Mouse (Mus musculus) MEL-GATA-1-ER (cell line): ENCODE measurements around the gene H2al1i.
"Not testable (repeated sequence)": the region's sequence is repeated elsewhere in the genome, so short reads cannot be mapped to it uniquely, and the experiment has no call there.

Experiments
- DNase-seq: peaks from one replicate; pipeline ENCODE4 v3.0.0-alpha.2; 2012; ENCODE audit warnings: low read depth; ENCODE audit errors: extremely low read depth

The H2al1i gene

DNA sequence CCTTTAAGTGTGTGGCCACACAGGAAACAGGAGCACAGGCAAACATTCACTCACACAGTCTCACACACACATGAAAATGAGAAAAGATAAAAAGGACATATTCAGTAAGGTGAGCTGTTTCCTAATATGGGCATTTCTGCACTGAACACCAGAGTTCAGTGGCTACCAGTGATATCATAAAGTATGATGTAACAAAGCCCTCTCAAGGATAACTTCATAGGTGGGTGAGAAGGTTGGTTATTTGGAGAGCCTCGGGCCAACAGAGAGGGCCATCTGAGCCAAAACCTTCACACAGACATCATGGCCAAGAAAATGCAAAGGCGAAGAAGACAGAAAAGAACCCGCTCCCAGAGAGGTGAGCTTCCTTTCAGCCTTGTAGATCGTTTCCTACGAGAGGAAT lies at the start of gene H2al1i:
Gene H2al1i, plus strand, starts transcription at position 301 of the 400 bp plus-strand sequence.
- not testable (repeated sequence) for DNase-seq

DNA sequence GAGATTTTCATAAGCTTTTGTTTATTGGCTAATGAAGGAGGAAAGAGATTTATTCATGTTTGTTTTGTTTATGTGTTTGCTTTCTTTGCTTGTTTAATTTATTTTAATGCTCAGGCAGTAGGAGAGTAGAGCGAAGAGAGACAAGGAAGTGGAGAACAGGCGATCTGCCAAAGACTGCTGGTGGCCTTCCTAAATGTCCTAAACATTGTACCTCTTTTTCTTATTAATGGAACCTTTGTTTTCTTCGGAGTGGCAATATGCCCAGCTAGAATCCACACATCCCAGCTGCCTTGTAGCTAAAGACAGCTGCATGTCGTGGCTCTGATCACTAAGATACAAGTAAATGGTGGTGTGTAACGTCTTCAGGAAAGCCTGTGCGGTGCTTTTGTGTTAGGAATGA lies 47.4 kb upstream of the H2al1i start:
- DNase-seq = no peak

DNA sequence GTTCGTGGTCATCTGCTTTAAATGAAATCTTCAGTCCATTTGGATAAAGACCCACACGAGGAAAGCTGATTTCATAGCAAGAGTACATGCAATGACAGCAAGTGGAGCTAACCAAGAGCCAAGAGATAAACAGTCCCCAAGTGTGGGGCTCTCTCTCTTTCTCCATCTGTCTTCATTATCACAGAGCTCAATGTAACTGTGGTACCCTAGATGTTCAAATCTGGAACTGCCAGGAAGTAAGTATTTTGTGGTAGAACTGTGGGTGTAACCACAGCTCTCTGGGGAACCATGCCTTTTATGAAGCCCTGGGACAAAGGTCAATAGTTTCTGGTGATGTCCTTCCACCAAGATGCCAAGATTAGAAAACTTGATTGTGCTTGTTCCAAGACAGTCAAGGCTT lies 43.7 kb upstream of the H2al1i start:
- no peak for DNase-seq

DNA sequence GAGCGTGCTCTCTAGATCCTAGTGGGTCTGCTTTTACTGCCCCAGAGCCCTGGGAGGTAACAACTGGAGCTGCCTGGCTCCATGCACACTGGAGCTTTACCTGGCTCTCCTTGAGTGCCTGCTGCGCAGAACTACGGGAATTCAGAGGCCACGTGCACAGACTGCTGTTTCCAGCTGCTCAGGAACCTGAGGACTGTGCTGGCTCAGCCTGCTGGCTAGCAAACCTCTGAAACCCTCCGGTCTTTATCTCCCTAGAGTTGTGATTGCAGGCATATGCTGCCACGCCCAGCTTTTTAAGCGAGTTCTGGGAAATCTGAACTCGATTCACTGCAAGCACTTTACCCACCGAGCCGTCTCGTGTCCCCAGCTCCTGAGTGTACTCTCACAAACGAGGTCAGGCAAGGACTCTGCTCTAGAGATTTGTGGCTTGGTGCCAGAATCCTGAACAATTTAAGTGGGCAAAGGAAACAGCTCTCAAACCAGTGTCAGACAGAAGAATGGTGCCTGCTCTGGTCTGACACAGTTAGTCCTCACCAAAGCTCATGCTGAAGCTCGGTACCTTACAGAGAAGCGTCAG lies 36.1 kb upstream of the H2al1i start:
- no peak for DNase-seq

DNA sequence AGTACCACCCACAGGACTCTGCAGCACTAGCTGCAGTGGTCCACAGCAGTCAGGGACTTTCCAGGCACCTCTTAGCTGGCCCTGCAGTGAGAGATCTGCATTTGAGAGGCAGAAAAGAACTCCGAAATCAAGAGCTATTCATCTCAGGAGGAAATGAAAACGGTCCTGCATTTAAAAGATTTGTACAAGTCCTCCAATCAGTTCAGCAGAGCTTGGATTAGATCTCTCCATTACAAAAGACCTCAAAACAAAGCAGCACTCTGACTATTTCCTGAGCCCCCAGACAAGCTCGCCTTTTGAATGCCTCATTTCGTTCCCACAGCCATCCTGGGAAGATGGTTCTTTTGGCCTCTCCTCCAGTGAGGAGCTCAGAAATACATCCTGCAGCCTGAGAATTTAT lies 35.2 kb upstream of the H2al1i start:
- no peak for DNase-seq

DNA sequence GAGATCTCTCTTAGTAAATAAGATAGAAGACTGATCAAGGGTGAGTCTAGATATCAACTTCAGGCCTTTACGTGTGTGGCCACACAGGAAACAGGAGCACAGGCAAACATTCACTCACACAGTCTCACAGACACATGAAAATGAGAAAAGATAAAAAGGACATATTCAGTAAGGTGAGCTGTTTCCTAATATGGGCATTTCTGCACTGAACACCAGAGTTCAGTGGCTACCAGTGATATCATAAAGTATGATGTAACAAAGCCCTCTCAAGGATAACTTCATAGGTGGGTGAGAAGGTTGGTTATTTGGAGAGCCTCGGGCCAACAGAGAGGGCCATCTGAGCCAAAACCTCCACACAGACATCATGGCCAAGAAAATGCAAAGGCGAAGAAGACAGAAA lies 25.5 kb upstream of the H2al1i start, which contains the start of gene H2al1a:
Gene H2al1a, plus strand, starts transcription at position 301 of the 400 bp plus-strand sequence.
- not testable (repeated sequence) for DNase-seq

DNA sequence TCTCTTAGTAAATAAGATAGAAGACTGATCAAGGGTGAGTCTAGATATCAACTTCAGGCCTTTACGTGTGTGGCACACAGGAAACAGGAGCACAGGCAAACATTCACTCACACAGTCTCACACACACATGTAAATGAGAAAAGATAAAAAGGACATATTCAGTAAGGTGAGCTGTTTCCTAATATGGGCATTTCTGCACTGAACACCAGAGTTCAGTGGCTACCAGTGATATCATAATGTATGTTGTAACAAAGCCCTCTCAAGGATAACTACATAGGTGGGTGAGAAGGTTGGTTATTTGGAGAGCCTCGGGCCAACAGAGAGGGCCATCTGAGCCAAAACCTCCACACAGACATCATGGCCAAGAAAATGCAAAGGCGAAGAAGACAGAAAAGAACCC lies 22.3 kb upstream of the H2al1i start, which contains the start of gene H2al1b:
Gene H2al1b, plus strand, starts transcription at position 301 of the 400 bp plus-strand sequence.
- DNase-seq = not testable (repeated sequence)

DNA sequence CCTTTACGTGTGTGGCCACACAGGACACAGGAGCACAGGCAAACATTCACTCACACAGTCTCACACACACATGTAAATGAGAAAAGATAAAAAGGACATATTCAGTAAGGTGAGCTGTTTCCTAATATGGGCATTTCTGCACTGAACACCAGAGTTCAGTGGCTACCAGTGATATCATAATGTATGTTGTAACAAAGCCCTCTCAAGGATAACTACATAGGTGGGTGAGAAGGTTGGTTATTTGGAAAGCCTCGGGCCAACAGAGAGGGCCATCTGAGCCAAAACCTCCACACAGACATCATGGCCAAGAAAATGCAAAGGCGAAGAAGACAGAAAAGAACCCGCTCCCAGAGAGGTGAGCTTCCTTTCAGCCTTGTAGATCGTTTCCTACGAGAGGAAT lies 19.1 kb upstream of the H2al1i start, which contains the start of gene H2al1c:
Gene H2al1c, plus strand, starts transcription at position 301 of the 400 bp plus-strand sequence.
- DNase-seq = not testable (repeated sequence)

DNA sequence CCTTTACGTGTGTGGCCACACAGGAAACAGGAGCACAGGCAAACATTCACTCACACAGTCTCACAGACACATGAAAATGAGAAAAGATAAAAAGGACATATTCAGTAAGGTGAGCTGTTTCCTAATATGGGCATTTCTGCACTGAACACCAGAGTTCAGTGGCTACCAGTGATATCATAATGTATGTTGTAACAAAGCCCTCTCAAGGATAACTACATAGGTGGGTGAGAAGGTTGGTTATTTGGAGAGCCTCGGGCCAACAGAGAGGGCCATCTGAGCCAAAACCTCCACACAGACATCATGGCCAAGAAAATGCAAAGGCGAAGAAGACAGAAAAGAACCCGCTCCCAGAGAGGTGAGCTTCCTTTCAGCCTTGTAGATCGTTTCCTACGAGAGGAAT lies 15.9 kb upstream of the H2al1i start, which contains the start of gene H2al1d:
Gene H2al1d, plus strand, starts transcription at position 301 of the 400 bp plus-strand sequence.
- not testable (repeated sequence) for DNase-seq

DNA sequence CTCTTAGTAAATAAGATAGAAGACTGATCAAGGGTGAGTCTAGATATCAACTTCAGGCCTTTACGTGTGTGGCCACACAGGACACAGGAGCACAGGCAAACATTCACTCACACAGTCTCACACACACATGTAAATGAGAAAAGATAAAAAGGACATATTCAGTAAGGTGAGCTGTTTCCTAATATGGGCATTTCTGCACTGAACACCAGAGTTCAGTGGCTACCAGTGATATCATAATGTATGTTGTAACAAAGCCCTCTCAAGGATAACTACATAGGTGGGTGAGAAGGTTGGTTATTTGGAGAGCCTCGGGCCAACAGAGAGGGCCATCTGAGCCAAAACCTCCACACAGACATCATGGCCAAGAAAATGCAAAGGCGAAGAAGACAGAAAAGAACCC lies 12.8 kb upstream of the H2al1i start, which contains the start of gene H2al1e:
Gene H2al1e, plus strand, starts transcription at position 301 of the 400 bp plus-strand sequence.
- not testable (repeated sequence) for DNase-seq

DNA sequence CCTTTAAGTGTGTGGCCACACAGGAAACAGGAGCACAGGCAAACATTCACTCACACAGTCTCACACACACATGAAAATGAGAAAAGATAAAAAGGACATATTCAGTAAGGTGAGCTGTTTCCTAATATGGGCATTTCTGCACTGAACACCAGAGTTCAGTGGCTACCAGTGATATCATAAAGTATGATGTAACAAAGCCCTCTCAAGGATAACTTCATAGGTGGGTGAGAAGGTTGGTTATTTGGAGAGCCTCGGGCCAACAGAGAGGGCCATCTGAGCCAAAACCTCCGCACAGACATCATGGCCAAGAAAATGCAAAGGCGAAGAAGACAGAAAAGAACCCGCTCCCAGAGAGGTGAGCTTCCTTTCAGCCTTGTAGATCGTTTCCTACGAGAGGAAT lies 9.6 kb upstream of the H2al1i start, which contains the start of gene H2al1f:
Gene H2al1f, plus strand, starts transcription at position 301 of the 400 bp plus-strand sequence.
- not testable (repeated sequence) for DNase-seq

DNA sequence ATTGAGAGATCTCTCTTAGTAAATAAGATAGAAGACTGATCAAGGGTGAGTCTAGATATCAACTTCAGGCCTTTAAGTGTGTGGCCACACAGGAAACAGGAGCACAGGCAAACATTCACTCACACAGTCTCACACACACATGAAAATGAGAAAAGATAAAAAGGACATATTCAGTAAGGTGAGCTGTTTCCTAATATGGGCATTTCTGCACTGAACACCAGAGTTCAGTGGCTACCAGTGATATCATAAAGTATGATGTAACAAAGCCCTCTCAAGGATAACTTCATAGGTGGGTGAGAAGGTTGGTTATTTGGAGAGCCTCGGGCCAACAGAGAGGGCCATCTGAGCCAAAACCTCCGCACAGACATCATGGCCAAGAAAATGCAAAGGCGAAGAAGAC lies 6.5 kb upstream of the H2al1i start, which contains the start of gene H2al1g:
Gene H2al1g, plus strand, starts transcription at position 301 of the 400 bp plus-strand sequence.
- not testable (repeated sequence) for DNase-seq

DNA sequence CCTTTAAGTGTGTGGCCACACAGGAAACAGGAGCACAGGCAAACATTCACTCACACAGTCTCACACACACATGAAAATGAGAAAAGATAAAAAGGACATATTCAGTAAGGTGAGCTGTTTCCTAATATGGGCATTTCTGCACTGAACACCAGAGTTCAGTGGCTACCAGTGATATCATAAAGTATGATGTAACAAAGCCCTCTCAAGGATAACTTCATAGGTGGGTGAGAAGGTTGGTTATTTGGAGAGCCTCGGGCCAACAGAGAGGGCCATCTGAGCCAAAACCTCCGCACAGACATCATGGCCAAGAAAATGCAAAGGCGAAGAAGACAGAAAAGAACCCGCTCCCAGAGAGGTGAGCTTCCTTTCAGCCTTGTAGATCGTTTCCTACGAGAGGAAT lies 3.3 kb upstream of the H2al1i start, which contains the start of gene H2al1h:
Gene H2al1h, plus strand, starts transcription at position 301 of the 400 bp plus-strand sequence.
- not testable (repeated sequence) for DNase-seq

DNA sequence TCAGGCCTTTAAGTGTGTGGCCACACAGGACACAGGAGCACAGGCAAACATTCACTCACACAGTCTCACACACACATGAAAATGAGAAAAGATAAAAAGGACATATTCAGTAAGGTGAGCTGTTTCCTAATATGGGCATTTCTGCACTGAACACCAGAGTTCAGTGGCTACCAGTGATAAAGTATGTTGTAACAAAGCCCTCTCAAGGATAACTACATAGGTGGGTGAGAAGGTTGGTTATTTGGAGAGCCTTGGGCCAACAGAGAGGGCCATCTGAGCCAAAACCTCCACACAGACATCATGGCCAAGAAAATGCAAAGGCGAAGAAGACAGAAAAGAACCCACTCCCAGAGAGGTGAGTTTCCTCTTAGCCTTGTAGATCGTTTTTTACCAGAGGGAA lies 3.1 kb downstream of the H2al1i start, which contains the start of gene H2al1j:
Gene H2al1j, plus strand, starts transcription at position 301 of the 400 bp plus-strand sequence.
- DNase-seq = not testable (repeated sequence)

DNA sequence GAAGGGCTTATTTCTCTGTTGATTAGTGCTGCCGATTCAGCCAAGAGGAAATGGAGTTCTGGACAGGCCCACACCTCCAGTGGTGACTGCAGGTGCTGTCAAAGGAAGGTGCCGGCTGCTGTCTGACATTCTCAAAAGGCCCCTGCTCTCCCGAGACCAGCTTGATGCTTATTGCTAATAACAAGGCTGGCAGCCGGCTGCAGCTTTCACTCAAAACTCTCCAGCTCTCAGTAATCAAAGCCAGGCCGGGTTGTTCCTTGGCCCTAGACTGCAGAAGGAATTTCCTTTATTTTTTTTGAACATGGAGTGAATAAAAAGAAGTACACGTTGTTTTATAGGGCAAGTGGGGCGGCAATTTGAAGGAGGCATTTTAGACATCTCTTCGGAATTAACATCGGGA lies 21.3 kb downstream of the H2al1i start:
- DNase-seq = no peak

DNA sequence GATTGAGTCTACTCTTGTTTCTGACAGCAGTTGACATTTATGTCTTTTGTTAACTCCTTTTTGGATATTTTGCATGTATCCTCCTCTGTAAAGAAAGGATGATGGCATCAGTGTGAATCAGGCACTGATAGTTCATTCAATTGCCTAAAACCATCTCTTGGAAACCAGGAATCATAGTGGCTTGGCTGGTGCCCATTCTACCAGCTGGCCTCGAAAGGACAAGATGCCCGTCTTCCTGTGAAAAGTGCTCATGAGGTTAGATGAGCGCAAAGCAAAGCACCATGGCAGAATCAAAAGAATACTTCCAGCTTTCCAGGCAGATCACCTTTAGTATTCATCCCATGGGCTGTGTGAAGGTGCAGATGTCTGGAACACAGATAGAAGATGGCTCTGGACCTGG lies 22.3 kb downstream of the H2al1i start:
- no peak for DNase-seq

DNA sequence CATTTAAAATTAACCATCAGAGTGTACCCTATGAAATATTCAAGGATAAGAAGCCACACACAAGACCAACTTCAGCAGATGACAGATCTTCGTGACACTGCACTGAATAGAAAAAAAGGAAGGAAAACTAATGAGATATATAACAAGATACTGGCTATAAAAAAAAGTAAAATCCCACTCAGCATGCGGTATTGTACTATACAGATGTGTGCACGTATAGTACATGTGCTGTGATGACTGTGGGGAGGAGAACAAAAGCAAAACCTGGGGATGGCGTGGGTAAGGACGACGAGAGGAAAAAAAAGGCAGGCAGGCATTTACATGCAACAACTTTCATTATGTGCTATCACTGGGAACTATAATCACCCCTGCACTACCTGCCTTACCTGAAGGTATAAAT lies 36.4 kb downstream of the H2al1i start:
- DNase-seq = no peak

DNA sequence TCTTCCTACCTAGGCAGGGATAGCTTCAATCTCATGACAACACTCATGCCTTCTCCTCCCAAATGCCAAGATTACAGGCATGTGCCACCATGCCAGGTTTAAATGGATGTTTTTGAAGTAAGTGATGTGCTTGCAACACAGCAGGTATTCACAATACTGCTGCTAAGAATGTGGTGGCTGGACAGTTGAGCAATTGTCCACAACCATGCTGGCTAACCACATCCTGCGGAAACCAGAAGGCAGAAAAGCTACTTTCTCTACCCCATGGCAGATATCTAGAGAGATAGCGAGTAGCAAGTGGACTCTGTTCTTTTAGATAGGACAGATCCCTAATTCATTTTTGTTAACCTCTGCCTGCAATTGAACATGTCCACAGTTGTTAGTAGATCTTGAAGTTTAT lies 36.8 kb downstream of the H2al1i start:
- DNase-seq = no peak

DNA sequence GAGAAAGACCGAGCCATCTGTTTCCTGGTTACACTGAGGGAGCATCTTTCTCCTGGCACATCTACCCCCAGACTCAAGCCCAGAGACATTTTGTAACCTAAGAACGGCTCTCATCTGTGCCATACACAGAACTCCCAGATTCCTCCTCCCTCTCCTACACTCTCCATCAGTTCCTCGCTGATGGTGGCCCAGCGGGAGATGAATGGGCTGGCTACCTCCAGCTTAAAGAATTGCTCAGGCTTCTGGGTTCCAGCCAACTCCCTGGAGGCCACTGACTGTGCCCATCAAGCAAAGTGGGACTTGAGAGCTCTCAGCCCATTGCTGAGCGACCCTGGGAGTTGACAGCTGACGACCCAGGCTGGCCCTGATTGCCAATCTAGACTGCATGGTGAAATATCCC lies 39.4 kb downstream of the H2al1i start:
- DNase-seq = no peak

DNA sequence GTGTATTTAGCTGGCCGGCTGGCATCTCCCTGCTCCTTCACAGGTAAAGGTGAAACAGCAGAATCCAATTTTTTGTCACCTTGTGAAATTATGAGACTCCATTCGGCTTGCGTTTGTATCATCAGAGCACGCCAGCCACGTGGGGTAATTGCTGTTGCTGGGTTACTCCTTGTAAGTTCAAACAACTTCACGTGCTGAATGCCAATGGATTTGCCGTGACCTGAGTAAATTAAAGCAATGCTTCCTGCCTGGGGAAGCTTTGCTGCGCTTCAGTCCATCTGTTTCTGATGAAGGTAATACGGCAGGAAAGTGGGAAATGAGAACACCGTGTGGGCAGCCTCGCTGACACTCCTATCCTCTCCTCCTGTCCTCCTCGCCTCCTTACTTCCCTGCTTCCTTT lies 40.7 kb downstream of the H2al1i start:
- no peak for DNase-seq
